Mouse (Mus musculus) left cerebral cortex, postnatal 4 days (tissue): ENCODE measurements around the gene Nhej1. TPM values are rescaled to one million over a fixed set of nuclear protein-coding genes. Genes with fewer than 3 reads are reported as not detected.

Experiments used
- DNase-seq: peaks from one replicate; pipeline ENCODE4 v3.0.0-alpha.2; 2022
- intact Hi-C: fragments of 180-260 bp; cut with DNase I; formaldehyde crosslinking; loops from one replicate; pipeline ENCODE4 v1.15.1; 2025
- total RNA-seq, 2 experiments: library from RNA; stranded (reverse); gene quantifications; 2 replicates each; pipeline ENCODE4 v1.2.3; 2021

Nhej1 gene
- total RNA-seq = 1 to 10 TPM; 2.3 to 2.5 TPM

GRCm38 (mm10) chr1:75124346-75125321, at the start of gene Nhej1:
Nhej1 (minus strand) TSS chr1:75125200.
- intact Hi-C loops = no loop called here
- DNase-seq = peak; percentile 94

DNA sequence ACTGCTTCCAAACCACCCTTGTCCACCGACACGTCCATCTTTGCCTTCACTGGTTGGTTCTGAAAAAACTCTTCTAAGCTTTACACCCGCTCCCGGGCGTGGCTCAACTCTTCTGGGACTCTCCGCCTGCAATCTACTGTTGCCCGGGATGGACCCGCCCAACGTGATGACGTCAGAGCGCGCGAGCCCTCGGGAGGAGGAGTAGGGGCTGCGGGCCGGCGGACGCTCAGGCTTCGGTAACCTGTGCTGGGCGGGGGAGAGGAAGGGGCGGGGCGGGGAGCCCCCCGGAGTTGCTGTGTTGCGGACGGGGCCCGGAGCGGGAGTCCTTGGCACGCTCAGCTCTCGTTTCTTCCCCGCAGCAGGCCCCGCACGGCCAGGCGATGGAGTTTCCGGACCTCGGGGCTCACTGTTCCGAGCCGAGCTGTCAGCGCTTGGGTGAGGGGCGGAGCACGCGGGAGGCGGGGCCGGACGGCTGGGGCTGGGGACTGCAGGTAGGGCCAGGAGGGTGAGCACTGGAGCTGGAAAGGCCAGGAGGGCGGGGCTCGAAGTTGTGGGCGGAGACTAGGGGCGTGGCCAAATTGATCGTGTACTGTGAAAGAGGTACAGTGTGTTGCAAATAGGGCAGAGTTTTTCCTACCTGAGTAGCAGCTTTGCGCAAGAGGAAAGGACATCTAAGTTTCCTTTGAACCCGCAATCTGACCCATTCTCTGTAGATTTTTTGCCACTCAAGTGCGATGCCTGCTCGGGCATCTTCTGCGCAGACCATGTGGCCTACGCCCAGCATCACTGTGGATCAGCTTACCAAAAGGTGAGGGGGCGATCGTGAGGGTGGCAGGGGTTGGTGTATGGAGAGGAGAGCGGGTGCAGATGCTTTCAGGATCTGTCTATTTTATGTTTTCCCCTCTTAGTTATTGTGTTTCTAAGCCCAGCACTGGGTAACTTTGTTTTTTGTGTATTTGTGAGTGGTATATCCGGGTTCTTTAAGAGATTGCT, 43.8 kb upstream of the Nhej1 start, which contains the start of gene Zfand2b:
TSS of gene Zfand2b (plus strand) at position 175 of the 993 bp plus-strand sequence.
- DNase-seq = peak; percentile 97
- intact Hi-C loops = no loop called here

DNA sequence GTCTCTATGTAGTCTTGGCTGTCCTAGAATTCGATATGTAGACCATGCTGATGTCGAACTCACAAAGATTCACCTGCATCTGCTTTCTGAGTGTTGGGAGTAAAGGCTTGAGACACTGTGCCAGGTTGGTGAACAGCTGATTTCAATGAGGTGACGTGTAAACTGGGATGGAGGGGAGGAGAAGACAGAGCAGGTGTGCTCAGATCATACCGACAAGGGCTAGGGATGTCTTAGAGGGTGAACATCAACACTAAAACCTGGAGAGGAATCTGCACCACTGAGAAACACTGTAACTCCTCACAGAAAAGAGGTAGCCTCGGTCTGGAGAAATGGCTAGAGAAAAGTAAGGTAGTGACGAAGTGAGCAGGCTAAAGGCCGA, 43.1 kb upstream of the Nhej1 start:
- intact Hi-C loops = no loop called here
- DNase-seq = no peak

DNA sequence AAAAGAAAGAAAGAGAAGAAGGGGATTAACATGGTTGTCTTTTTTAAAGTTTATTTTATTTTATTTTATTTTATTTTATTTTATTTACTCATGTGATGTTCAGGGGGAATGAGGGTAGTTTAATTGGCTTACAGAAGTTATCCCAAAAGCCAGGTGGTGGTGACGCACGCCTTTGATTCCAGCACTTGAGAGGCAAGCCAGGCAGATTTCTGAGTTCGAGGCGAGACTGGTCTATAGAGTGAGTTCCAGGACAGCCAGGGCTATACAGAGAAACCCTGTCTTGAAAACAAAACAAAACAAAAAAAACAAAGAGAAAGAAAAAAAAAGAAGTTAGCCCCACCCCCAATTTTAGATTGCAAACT, 35.2 kb upstream of the Nhej1 start:
- intact Hi-C loops = no loop called here
- DNase-seq = no peak

DNA sequence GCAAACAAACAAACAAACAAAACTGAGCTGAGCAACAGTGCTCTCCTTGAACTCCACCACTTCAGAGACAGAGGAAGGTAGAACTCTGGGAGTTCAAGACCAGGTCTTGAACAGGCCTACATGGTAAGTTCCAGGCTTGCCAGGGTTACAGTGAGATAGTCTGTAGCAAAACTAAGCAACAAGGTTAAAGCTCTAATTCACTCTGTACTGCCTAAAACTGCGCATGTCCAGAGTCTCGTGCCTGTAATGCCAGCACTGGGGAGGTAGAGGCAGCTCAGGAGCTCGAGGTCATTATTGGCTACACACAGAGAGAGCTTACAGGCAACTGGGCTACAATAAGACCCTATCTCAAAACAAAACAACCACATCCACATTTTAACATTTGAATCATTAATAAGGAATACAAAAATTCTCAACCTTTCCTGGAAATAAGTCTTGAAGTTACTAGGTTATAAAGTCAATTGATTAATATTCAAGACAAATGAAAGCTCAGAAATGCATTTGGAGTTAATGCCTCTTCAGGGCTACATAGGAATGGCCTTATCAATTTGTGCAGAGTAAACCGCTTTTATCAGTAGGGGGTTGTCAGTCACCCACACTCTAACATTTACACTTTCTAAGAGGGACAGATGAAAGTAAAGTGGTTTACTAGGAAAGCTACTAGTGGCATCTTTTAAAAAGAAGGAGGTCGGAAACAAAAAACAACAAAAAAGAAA, 34.7 kb upstream of the Nhej1 start:
- intact Hi-C loops = no loop called here
- DNase-seq = no peak

DNA sequence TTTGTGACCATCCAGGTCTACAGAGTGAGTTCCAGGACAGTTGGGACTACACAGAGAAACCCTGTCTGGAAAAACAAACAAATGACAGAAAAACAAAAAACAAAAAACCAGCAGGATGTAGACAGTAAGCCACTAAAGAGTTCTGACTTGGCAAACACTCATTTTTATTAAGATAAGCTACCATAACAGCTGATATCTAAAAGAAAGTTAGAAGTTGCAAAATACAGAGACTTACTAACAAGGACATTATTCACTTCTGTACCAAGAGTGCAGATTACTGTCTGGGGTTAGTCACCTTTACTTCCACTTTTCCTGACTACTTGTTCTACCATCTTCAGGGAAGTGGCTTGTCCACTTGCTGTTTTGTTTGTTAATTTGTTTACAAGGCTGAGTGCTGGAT, 34.0 kb upstream of the Nhej1 start:
- intact Hi-C loops = no loop called here
- no peak for DNase-seq

DNA sequence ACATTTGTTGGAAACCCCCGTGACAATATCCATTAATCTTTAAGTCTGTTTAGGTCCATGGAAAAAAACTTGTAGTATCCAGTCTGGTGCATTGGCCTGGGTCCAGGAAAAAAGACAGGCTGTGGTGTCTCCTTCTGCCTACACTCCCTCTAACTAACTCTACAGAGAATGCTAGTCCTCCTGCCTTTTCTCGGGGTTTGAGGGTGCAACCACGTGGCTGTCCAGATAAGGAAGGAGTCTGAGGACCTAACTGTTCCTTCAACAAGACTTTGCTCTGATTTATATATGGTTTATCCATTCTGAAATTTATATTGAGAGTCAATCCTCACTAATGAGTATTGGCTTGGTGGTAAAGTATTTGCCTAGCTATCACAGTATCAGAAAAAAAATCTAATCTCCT, 30.8 kb upstream of the Nhej1 start:
- DNase-seq = no peak
- intact Hi-C loops = no loop called here

DNA sequence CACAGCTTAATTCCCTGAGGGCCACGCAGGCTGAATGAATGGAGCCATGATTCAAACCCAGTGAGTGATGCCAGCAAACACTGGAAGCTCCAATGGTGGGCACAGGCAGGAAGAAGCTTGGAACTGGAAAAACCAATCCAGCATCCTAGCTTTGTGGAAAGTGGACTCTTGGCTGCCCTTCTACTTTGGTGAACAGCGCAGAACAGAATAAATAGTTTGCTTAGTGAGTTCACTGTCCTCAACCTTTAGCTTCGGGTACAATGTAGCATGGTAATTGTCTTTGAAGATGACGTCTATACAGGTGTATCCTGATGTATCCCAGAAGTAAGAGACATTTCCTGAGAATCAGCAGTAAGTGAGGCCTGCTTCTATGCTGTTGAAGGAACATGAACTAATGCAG, 23.7 kb upstream of the Nhej1 start:
- DNase-seq = no peak
- intact Hi-C loops = no loop called here

- DNase-seq = no peak
- intact Hi-C loops = no loop called here
Measured at GRCm38 (mm10) chr1:75147411-75148135, 22.6 kb upstream of the Nhej1 start.

DNA sequence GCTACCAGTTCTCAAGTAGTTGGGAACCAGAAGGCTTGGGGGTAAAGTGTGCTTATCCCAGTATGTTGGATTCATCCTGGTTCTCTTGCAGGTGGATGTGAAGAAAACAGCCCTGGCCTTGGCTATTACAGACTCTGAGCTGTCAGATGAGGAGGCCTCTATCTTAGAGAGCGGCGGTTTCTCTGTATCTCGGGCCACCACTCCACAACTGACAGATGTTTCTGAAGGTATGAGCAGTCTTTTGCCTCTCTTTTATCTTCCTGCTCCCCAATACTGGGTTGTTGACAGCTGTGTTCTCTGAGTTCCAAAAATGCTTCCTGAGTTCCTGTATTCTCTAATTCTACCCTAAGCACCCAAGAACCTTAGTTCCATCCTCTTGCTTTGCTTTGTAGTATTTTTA, 20.6 kb upstream of the Nhej1 start:
- intact Hi-C loops = no loop called here
- DNase-seq = no peak

DNA sequence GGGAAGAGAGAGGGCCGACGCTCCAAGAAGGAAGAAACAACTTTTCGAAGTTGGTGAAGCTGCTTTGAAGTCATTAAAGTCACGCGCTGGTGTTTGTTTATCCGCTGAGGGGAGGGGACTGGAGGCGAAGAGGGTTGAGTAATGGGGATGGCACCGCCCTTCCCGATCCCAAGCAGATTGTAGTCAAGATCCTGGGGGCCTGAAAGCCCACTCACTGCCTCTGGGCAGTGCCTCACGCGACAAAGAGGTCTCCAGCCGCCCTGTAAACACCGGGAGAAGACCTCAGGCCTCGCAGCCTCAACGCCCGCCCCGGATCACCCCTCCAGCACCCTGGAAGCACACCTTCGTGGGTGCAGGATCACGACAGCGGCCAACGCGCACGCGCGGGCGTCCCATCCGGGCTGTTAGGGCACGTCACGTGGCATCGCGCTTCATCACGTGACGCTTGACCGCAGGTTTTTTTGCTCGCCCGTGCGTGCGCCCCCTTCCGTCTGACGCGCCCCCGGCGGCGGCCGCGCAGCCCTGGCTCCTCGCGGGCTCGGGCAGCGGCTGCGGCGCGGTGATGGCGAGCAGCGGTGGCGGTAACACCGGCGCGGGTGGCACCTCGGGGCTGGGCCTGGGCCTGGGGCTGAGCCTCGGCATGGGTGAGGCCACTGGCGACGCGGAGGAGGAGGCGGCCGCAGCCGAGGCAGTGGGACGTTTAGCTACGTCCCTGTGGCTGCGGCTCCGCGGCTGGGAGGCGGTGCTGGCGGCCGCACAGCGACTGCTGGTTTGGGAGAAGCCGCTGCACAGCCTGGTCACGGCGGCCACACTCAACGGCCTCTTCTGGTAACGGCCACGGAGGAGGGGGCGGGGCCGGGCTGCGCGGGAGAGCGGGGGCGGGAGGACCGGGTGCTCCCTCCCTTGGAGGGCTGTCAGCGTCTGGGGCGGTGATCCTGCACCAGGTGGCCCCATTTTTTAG, 17.6 kb upstream of the Nhej1 start, which contains the start of the genes Cnppd1 and Retreg2:
TSS of gene Cnppd1 (minus strand) at position 411 of the 961 bp plus-strand sequence.
TSS of gene Retreg2 (plus strand) at position 478 of the 961 bp plus-strand sequence.
- DNase-seq = peak; percentile 97
- intact Hi-C loops = no loop called here

DNA sequence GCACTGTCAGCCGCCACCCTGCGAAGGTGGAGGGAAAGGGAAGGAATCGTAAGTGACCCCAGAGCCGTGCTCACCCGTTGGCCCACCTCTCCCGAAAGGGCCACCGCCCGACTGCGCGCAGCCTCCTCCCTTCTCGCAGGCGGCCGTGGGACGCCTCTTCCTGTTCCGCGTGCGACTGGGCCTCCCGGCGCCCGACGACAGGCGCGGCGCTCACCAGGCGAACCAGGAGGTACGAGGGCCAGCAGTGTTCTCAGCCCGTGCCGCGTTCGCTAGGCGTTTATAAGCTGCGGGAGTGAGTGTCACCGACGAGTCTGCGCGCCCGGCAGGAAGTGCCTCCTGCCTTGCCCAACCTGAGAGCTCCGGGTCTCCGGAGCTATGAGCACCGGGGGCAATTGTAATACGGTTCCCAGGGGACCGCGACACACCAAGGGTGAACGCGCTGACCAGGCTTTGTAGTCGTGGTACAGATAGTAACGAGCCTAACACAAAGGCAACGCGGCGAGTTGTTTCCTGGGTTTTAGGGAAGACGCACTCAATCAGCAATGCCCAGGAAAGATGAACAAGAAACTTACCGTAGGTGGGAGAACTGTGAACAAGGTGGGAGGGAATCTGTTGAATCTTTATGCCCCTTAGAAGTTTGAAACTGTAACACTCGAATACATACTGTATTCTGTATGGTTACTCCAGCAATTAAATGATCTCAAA, 16.6 kb upstream of the Nhej1 start:
- DNase-seq = peak; percentile 32
- intact Hi-C loops = no loop called here

- no peak for DNase-seq
- intact Hi-C loops = no loop called here
Measured at GRCm38 (mm10) chr1:75140601-75141190, 15.7 kb upstream of the Nhej1 start.

- intact Hi-C loops = no loop called here
- no peak for DNase-seq
Measured at GRCm38 (mm10) chr1:75138448-75138847, 13.4 kb upstream of the Nhej1 start.

- intact Hi-C loops = no loop called here
- DNase-seq = no peak
Measured at GRCm38 (mm10) chr1:75136730-75137129, 11.7 kb upstream of the Nhej1 start.

DNA sequence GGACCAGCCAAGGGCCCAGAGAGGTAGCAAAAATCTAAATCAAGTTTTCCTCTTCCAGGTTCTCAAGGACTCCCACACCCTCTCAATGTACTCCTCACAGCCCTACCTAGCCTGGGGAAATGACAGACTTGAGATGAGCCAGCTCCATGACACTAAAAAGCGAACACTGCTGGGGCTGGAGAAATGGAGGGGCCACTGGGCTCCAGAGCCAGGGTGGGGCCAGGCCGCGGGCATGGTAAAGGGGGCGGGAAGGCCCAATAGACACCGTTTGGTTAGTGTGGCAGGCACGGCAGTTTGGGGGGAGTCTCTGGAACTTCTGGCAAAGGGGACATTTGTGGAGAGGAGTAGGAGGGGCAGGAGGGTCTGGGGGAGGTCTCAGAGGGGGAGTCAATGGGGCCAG, 11.3 kb upstream of the Nhej1 start:
- intact Hi-C loops = no loop called here
- no peak for DNase-seq

GRCm38 (mm10) chr1:75133421-75134207, 8.6 kb upstream of the Nhej1 start, which contains the start of gene Slc23a3:
Slc23a3 (minus strand) TSS chr1:75133890.
- intact Hi-C loops = no loop called here
- DNase-seq = no peak
